Mouse (Mus musculus): ENCODE results near the gene Pip4k2b.

Gene Pip4k2b

GRCm38 (mm10) chr11:97666221-97666620 is 78.3 kb downstream of the Pip4k2b start:
- DNase-seq (ENCODE audit: low spot score): no peak

GRCm38 (mm10) chr11:97665431-97665830 is 79.1 kb downstream of the Pip4k2b start:
- no peak for DNase-seq (ENCODE audit: low spot score)
